Mouse (Mus musculus) kidney, embryonic 16.5 days (tissue): ENCODE results near the gene Axl. TPM values are rescaled to one million over a fixed set of nuclear protein-coding genes. Genes with fewer than 3 reads are reported as not detected.
"Not testable (repeated sequence)": the region's sequence is repeated elsewhere in the genome, so short reads cannot be mapped to it uniquely, and the experiment has no call there.

Experiments
- ATAC-seq: fragments of 200-750 bp; cut with Nextera tagmentation; 2 replicates; pipeline ENCODE4 v1.8.0; 2017; ENCODE audit warnings: moderate TSS enrichment; ENCODE audit not compliant: low FRiP score, low TSS enrichment
- H3K27ac ChIP-seq: fragments of 300-500 bp; sonication (generic); 2 replicates; pipeline ENCODE4 v1.5.1; 2014; ENCODE audit warnings: low read length
- H3K27me3 ChIP-seq: fragments of 300-500 bp; sonication (generic); 2 replicates; pipeline ENCODE4 v1.6.1; 2014; ENCODE audit warnings: low read length, control low read depth, mixed read lengths; ENCODE audit not compliant: insufficient read depth
- H3K36me3 ChIP-seq: fragments of 300-500 bp; sonication (generic); 2 replicates; pipeline ENCODE4 v1.6.1; 2014; ENCODE audit warnings: low read length, control low read depth, mixed read lengths; ENCODE audit not compliant: insufficient read depth
- H3K4me1 ChIP-seq: fragments of 300-500 bp; sonication (generic); 2 replicates; pipeline ENCODE4 v1.6.1; 2014; ENCODE audit warnings: low read length, control low read depth, mixed read lengths; ENCODE audit not compliant: insufficient read depth
- H3K4me2 ChIP-seq: fragments of 300-500 bp; sonication (generic); replicated peaks from 2 replicates; pipeline ENCODE4 v1.6.1; 2014; ENCODE audit warnings: low read depth, low read length
- H3K4me3 ChIP-seq: fragments of 300-500 bp; sonication (generic); 2 replicates; pipeline ENCODE4 v1.5.1; 2014; ENCODE audit warnings: mild to moderate bottlenecking, low read length
- H3K9ac ChIP-seq: fragments of 300-500 bp; sonication (generic); replicated peaks from 2 replicates; pipeline ENCODE4 v1.6.1; 2014; ENCODE audit warnings: low read length
- H3K9me3 ChIP-seq: fragments of 300-500 bp; sonication (generic); 2 replicates; pipeline ENCODE4 v1.6.1; 2016; ENCODE audit warnings: low read length, control low read depth
- WGBS: fragments of 180-500 bp; shearing (Covaris S2); extraction: QIAGEN DNeasy Blood & Tissue Kit; methylation state at CpG from one replicate; pipeline ENCODE4 v1.1.7; 2014; 5-methylcytosine and 5-hydroxymethylcytosine counted together
- polyA plus RNA-seq: library from polyadenylated mRNA; unstranded; fragments of >200 nt; fragmentation: Nextera tagmentation; extraction: Ambion mirVana; gene quantifications from 2 replicates; pipeline ENCODE4 v1.2.1, GENCODE M21; 2015

The Axl gene
- polyA plus RNA-seq, 1 experiment from 2014 or later: 91.5 TPM

DNA sequence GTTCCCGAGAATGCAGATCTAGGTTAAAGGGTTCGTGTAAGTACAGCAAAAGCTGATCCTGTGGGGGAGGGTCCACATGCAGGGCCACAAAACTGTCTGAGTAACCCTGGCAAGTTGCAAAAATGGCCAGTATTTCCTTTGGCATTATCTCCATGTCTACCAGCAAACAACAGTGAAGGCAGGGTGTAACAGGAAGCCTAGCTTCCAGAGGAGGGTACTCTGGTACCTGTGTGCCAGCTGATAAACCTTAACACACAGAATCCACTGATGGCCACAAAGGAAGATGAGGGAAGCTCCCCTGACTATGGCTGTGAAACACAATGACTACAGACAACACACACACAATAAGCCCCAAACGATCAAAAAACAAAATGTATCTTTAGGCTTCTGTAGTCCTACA is 50.2 kb downstream of the Axl start:
- WGBS: 86% methylated on average over 3 of the region's 3 CpGs
- H3K9ac ChIP-seq: no peak overlapping the region
- H3K27me3 ChIP-seq: no peaks in the 10 kb centered on the region
- no peaks in the 10 kb centered on the region for H3K9me3 ChIP-seq
- ATAC-seq: no peak
- H3K4me1 ChIP-seq: no peaks in the 10 kb centered on the region
- H3K36me3 ChIP-seq: peaks cover 91% of the 10 kb centered on the region
- H3K4me3 ChIP-seq: no peak overlapping the region
- H3K27ac ChIP-seq: no peak overlapping the region
- no peak overlapping the region for H3K4me2 ChIP-seq

DNA sequence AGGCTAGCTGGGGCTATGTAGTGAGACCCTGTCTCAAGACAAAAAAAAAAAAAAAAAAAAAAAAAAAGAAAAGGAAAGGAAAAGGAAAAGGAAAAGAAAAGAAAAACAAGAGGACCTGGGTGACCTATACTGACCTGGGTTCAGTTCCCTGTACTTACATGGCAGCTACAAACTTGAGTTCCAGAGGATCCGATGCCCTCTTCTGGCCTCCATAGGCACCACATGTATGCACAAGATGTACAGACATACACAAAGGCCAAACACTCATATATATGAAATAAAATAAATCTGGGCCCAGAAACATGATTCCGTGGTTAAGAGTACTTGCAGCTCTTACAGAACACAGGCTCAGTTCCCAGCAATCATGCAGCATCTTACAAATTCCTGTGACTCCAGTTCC is 51.6 kb downstream of the Axl start:
- Histone ChIP-seq H3K9me3 (no peaks in the 10 kb centered on the region), H3K4me3 (no peak overlapping the region), H3K4me1 (no peaks in the 10 kb centered on the region), H3K36me3 (peaks cover 91% of the 10 kb centered on the region), H3K9ac (no peak overlapping the region), H3K27ac (no peak overlapping the region), H3K4me2 (no peak overlapping the region), H3K27me3 (no peaks in the 10 kb centered on the region)
- 92% methylated on average over 2 of the region's 2 CpGs for whole genome bisulfite sequencing
- no peak for ATAC-seq

DNA sequence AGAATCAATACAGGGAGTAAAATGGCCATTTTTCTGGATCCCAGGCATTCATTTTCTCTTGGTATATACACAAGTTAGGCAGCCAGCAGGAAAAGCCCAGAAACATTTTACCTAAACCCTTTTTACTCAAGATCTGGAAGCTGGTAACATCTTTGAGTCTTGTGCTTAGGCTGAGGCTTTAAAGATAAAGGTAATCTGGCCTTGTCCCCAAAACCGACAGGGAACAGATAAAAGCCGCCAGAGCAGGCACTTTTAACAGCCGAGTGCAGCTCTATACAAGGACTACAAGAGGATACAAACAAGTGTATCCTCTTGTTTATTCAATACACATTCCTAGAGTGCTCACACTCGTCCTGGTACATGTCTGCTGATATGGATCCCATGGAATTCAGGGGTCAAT is 53.5 kb downstream of the Axl start:
- Histone ChIP-seq H3K4me3 (no peak overlapping the region), H3K9me3 (no peaks in the 10 kb centered on the region), H3K36me3 (peaks cover 88% of the 10 kb centered on the region), H3K4me1 (no peaks in the 10 kb centered on the region), H3K27ac (no peak overlapping the region), H3K9ac (no peak overlapping the region), H3K27me3 (no peaks in the 10 kb centered on the region), H3K4me2 (no peak overlapping the region)
- 77% methylated on average over 4 of the region's 4 CpGs for WGBS
- ATAC-seq: no peak

DNA sequence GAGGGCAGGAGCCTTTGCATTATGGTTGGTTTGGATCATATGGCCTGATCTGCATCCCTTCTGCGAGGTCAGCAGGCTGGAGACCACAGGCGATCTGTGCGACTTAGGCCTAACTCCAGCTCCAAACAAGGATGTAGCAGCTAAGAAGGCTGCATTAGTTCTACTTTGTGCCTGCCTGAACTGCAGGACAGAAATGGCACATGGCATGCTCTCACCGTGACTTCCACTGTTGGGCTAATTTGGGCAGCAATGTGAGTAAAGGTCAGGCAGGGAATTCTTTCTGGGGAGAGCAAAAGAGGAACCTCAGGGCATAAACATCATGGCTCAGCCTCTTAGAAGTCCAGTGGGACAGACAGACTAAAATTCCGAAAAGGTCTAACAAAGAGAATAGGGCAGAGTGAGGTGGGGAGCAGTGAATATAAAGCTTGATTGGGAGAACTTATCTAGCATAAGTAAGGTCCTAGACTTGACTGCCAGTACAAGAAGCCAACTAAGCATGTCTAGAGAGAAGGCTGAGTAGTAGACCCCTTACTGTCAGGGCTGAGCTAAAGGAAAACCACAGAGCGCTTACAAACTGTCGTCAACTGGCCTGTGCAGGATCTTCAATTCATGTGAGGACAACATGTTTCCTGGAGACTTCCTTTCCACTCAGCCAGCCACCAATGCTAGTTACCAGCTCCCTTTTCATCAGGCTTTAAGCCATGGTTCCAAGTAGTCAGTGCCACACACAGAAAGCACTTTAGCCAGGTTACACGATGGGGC is 57.0 kb downstream of the Axl start:
- Histone ChIP-seq H3K4me2 (no peak overlapping the region), H3K27me3 (no peaks in the 10 kb centered on the region), H3K4me1 (no peaks in the 10 kb centered on the region), H3K9ac (no peak overlapping the region), H3K27ac (no peak overlapping the region), H3K9me3 (no peaks in the 10 kb centered on the region), H3K36me3 (peaks cover 90% of the 10 kb centered on the region), H3K4me3 (no peak overlapping the region)
- no peak for ATAC-seq
- 90% methylated on average over 8 of the region's 8 CpGs for WGBS

DNA sequence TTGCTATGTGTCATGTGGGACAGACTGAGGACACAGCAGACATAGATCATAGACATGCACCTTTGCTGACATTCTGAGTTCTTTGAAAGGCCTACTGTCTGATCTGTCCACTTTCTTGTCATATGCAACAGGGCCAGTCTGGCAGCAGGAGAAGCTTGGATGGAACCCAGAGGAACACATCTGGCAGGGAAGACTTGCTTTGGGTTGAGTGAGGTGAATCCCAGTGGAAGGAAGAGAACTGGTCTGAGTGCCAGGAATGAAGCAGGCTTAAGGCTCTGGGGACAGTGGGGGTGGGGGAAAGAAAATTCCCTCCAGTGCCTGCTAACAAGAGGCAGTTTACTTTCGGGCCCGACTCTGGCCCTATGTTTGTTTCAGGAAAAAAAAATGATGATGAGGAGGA is 58.6 kb downstream of the Axl start:
- Histone ChIP-seq H3K27ac (no peak overlapping the region), H3K36me3 (peaks cover 93% of the 10 kb centered on the region), H3K9ac (no peak overlapping the region), H3K9me3 (no peaks in the 10 kb centered on the region), H3K27me3 (no peaks in the 10 kb centered on the region), H3K4me3 (no peak overlapping the region), H3K4me1 (no peaks in the 10 kb centered on the region), H3K4me2 (no peak overlapping the region)
- 77% methylated on average over 2 of the region's 2 CpGs for WGBS
- no peak for ATAC-seq

DNA sequence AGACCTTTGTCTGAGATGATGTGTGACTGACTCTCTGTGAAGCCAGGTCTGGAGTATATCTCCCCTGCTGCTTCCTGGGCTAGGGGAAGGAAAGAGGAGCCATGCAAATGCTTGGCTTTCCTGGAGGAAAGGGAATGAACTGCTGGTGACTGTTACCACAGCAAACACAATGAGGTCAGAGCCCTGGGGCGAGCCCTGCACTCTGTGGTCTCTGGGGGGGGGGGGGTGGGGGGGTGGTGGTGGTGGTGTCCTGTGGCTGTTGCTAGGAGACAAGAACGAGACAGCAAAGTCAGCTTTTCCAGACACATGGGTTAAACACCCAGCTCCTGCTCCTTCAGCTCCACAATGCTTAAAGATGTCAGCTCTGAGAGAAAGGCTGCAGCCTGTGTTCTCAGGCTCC is 59.1 kb downstream of the Axl start:
- peaks cover 93% of the 10 kb centered on the region for H3K36me3 ChIP-seq
- WGBS: 53% methylated on average over 2 of the region's 2 CpGs
- H3K9ac ChIP-seq: no peak overlapping the region
- no peak overlapping the region for H3K4me2 ChIP-seq
- H3K27ac ChIP-seq: no peak overlapping the region
- no peak overlapping the region for H3K4me3 ChIP-seq
- ATAC-seq: no peak
- no peaks in the 10 kb centered on the region for H3K4me1 ChIP-seq
- H3K27me3 ChIP-seq: no peaks in the 10 kb centered on the region
- no peaks in the 10 kb centered on the region for H3K9me3 ChIP-seq

DNA sequence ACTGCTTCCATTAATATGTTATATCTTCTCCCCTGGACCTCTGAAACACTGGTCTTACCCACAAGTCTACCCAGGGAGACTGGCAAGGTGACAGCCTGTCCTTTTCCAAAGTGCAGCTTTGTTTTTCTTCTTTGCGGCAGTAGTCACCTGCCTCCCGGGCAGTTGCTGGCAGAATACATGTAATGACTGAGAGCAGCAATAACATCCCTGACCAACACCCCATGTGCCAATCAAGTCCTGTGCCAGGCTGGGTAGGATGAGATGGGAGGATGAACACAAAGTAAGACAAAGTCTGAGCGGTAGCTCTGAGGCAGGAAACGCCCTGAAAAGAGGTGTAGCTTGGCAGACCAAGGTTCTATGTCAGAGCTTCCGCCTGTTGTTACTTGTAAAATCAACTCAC is 60.7 kb downstream of the Axl start:
- H3K9me3 ChIP-seq: no peaks in the 10 kb centered on the region
- 86% methylated on average over 5 of the region's 5 CpGs for WGBS
- H3K4me3 ChIP-seq: no peak overlapping the region
- H3K9ac ChIP-seq: no peak overlapping the region
- no peaks in the 10 kb centered on the region for H3K4me1 ChIP-seq
- no peak overlapping the region for H3K27ac ChIP-seq
- peaks cover 95% of the 10 kb centered on the region for H3K36me3 ChIP-seq
- ATAC-seq: no peak
- no peaks in the 10 kb centered on the region for H3K27me3 ChIP-seq
- no peak overlapping the region for H3K4me2 ChIP-seq

DNA sequence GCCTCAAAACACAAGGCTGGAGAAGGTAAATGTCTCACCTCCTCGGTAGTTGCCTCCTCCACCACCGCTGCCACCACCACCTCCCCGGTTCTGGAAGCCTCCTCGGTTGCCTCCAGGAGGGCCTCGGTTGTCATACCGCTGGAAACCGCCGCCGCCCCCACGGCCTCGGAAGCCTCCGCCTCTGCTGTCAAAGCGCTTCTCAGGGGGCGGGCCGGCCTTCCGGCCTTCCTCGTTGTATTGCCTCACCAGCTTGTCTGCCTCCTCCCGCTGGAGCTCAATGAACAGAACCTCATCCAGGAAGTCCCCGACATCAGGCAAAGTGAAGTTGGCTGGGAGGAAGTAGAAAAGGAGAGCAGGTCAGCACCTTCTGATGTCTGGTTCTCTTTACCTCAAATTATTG is 62.6 kb downstream of the Axl start:
- 77% methylated on average over 19 of the region's 19 CpGs for WGBS
- no peaks in the 10 kb centered on the region for H3K27me3 ChIP-seq
- H3K4me3 ChIP-seq: no peak overlapping the region
- no peak overlapping the region for H3K27ac ChIP-seq
- H3K4me1 ChIP-seq: no peaks in the 10 kb centered on the region
- H3K9ac ChIP-seq: no peak overlapping the region
- H3K4me2 ChIP-seq: no peak overlapping the region
- no peaks in the 10 kb centered on the region for H3K9me3 ChIP-seq
- no peak for ATAC-seq
- H3K36me3 ChIP-seq: peaks cover 88% of the 10 kb centered on the region

DNA sequence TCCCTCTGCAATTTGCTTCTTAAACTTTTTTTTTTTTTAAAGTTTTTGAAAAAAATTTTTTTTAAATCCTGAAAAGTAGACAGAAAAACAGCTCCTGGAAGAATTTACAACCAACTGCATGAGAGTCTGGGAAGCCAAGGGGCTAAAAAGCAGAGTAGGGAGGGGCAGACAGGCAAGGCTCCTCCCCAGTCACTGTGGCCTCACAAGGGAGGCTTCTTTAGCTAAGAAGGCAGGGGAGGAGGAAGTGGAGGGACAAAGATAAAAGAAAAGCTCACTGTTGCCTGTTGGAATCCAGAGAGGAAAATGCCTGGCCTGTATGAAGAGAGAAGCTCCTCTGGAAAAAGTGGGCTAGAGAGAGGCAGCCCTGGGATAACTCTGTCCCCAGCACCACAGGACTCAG is 66.7 kb downstream of the Axl start:
- not testable (repeated sequence) for H3K27me3 ChIP-seq, H3K9ac ChIP-seq, H3K4me3 ChIP-seq, H3K9me3 ChIP-seq, ATAC-seq, H3K4me2 ChIP-seq, H3K27ac ChIP-seq
- peaks cover 58% of the 10 kb centered on the region for H3K36me3 ChIP-seq
- peaks cover 18% of the 10 kb centered on the region for H3K4me1 ChIP-seq

DNA sequence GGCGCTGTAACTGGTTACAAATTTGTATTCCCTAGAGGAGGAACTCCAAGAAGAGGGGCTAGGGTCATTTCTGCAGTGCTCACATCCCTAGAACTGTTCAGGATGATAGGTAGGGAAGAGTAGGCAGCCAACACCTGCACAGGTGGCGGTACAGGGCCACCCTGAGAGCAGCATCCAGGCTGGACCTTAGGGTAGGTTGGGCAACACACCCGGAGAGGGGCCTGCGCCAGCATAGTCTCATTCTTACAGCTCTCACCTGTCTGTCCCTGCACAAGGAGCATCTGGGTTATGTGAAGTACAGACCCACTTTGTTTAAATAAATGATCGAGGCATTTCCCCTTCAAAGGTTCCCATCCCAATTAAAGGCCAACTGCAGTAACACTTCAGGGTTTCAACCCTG is 67.7 kb downstream of the Axl start:
- H3K36me3 ChIP-seq: peaks cover 56% of the 10 kb centered on the region
- 86% methylated on average over 5 of the region's 5 CpGs for WGBS
- no peak for ATAC-seq

More for the DNA sequence above, 67.7 kb downstream of the Axl start:
- Histone ChIP-seq H3K9ac (no peak overlapping the region), H3K4me1 (peaks cover 18% of the 10 kb centered on the region), H3K27me3 (no peaks in the 10 kb centered on the region), H3K4me2 (no peak overlapping the region), H3K4me3 (no peak overlapping the region), H3K9me3 (no peaks in the 10 kb centered on the region), H3K27ac (no peak overlapping the region)
